Mouse (Mus musculus): ENCODE data around the gene Tmem258.
A peak's percentile ranks its signal among the peaks of the same experiment; 100 is the strongest.

Gene Tmem258

DNA sequence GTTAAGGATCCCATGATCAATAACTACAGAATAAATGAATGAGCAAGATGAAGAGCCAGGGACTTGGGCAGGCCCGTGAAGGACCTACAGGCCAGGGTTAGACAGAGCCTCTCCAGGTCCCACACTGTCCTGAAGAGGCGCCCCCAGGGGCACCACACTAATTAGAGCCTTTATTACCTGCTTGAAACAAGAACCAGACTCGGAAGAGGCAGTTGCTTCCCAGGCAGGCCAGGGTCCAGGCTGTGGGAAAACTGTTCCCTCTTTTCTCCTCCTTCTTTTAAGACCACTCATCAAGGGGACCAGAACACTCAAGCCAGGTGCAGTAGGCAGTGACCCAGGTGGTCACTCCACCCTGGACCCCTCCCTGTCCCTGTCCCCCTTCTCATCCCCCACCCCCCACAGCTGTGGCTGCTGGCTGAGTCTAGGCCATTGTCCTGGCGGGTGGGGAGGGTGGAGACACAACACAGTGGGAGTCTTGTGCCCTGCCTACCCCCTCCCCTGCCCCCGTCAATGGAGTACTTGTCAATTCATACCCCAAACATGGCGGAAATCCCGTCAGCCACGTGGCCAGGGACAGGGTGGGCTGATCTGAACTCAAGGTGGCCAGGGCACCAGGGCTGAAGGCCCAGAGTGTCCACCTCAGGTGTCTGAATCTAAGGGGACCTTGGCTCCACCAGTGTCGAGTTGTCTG is 28.7 kb downstream of the Tmem258 start:
- no peak for TF ChIP-seq GATA4 (IDR thresholded peaks at IDR 0.05; ENCODE audit: insufficient replicate concordance, low read length)

DNA sequence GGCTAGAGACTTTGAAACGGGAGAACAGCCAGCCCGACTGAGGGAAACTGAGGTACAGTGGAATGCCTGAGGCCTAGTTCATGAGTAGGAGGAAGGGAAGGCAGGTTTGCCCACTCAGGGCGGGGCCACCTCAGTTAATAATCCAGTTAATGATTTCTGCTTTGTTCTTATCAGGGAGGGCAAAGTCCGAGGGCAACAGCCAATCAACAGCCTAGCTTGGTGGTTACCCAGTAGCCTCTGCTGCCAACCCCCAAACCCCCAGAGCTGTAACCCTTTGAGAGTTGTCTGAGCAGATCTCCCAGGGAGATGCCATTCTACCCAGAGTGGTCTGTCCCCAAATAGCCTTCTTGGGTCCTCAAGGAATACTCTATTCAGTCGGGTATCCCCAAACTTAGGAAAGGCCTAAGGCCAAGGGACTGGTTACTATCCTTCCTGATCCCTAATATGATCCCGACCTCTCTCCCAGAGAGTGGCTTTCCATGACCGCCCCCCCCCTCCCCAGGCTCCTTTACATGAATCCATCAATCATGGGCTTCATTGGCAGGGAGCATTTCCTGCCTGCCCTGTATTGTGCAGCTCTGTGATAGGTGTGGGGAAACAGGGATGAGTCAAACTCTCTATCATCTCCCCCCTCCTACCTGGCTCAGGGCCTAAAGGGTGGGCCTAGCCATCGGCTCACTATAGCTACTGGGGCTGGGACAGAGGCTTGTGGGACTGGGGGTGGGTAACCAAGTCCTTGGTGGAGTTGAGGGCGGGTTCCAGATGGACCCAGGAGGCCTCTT is 32.2 kb downstream of the Tmem258 start:
- peak; percentile 98 for TF ChIP-seq GATA4 (IDR thresholded peaks at IDR 0.05; ENCODE audit: insufficient replicate concordance, low read length)

GRCm38 (mm10) chr19:10238477-10238876 is 34.7 kb downstream of the Tmem258 start:
- TF ChIP-seq GATA4 (IDR thresholded peaks at IDR 0.05; ENCODE audit: insufficient replicate concordance, low read length), result no peak

- no peak for TF ChIP-seq GATA4 (IDR thresholded peaks at IDR 0.05; ENCODE audit: insufficient replicate concordance, low read length)
These were observed 35.6 kb downstream of the Tmem258 start for GRCm38 (mm10) chr19:10239419-10239818.

- TF ChIP-seq GATA4 (IDR thresholded peaks at IDR 0.05; ENCODE audit: insufficient replicate concordance, low read length), result no peak
These were observed 36.3 kb downstream of the Tmem258 start for GRCm38 (mm10) chr19:10239975-10240653.

GRCm38 (mm10) chr19:10240654-10241305 is 37.0 kb downstream of the Tmem258 start, which contains the start of gene Myrf:
Myrf (minus strand) TSS chr19:10240748.
- TF ChIP-seq GATA4 (IDR thresholded peaks at IDR 0.05; ENCODE audit: insufficient replicate concordance, low read length), result no peak

DNA sequence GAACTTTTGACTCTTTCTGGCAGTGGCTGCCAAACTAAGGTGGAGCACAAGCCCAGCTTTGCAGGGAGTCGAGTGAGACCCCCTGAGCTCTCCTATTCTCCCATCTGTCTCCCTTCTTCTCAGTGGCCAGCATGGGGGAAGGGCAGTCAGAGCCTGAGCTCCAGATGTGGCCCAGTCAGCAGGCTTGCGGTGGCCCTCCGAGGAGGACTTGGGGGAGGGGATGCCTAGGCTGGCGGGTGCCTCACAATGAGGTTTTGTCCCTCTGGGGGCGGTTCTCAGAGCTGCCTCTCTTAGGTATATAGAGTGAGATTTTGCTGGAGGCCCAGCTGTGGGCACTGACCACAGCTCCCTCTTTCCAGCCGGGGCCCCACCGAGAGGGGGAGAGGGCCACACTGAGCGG is 39.1 kb downstream of the Tmem258 start:
- TF ChIP-seq GATA4 (IDR thresholded peaks at IDR 0.05; ENCODE audit: insufficient replicate concordance, low read length), result no peak

DNA sequence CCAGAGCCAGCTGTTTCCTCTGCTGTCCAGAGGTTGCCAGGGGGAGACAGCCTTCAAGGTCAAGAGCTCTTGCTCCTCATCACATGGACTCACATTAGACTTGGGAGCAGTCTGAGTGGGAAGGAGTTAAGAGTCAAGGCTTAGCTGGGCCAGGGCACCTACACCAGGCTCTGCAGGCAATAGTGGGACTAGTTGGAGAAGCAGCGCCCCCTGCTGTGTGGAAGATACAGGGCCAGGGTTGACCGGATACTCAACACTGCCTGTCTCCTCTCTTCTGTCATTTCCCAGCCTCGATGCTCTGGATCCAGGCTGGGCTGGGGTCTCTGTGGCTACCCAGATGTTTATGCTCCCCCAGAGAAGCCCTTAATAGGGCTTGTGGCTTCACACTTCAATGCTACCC is 40.4 kb downstream of the Tmem258 start:
- TF ChIP-seq GATA4 (IDR thresholded peaks at IDR 0.05; ENCODE audit: insufficient replicate concordance, low read length), result no peak

GRCm38 (mm10) chr19:10247165-10247564 is 43.4 kb downstream of the Tmem258 start:
- no peak for TF ChIP-seq GATA4 (IDR thresholded peaks at IDR 0.05; ENCODE audit: insufficient replicate concordance, low read length)

DNA sequence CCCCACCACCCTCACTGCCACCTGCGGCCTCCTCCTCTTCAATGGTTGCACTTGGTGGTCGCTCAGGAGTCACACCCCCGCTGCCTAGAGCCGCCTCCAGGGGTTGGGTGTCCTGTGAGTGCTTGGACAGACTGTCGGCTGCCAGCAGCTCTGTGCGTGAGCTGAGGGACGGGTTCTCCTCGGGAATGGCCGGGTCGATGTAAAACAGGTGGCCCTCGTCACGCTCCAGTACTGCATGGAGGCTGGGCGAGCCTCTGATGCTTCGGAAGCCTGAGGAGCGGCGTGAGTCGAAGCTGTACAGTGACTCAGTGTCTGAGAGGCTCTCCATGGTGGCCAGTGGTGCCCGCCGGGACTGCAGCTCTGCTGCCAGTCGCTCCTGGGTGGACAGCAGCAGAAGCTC is 44.3 kb downstream of the Tmem258 start:
- TF ChIP-seq GATA4 (IDR thresholded peaks at IDR 0.05; ENCODE audit: insufficient replicate concordance, low read length), result no peak
